Mouse (Mus musculus) myocyte (in vitro differentiated cells): ENCODE data around the gene Bend3.

Experiments
- CEBPB ChIP-seq: IDR thresholded peaks from 2 replicates; pipeline ENCODE4 v1.6.1; 2011; ENCODE audit warnings: mild to moderate bottlenecking, moderate library complexity; ENCODE audit not compliant: poor library complexity, insufficient read depth, severe bottlenecking
- E2F4 ChIP-seq: IDR thresholded peaks from one replicate; pipeline ENCODE4 v1.6.1; 2011; ENCODE audit warnings: mild to moderate bottlenecking, control low read depth, moderate library complexity; ENCODE audit not compliant: insufficient read depth
- MAX ChIP-seq: IDR thresholded peaks from one replicate; pipeline ENCODE4 v1.6.1; 2011; ENCODE audit warnings: low read depth, mild to moderate bottlenecking, control low read depth
- POLR2A ChIP-seq: IDR thresholded peaks from one replicate; pipeline ENCODE4 v1.6.1; 2011; ENCODE audit warnings: low read depth, mild to moderate bottlenecking, control low read depth, moderate library complexity; ENCODE audit not compliant: insufficient read length
- SRF ChIP-seq: IDR thresholded peaks from one replicate; pipeline ENCODE4 v1.6.1; 2011; ENCODE audit warnings: low read depth; ENCODE audit not compliant: control insufficient read depth, insufficient read length
- TCF12 ChIP-seq: IDR thresholded peaks from one replicate; pipeline ENCODE4 v1.6.1; 2011; ENCODE audit warnings: mild to moderate bottlenecking, control low read depth; ENCODE audit not compliant: poor library complexity, insufficient read depth, severe bottlenecking
- TCF3 ChIP-seq: IDR thresholded peaks from one replicate; pipeline ENCODE4 v1.6.1; 2011; ENCODE audit warnings: low read depth, control low read depth; ENCODE audit not compliant: insufficient read length
- USF1 ChIP-seq: IDR thresholded peaks from one replicate; pipeline ENCODE4 v1.6.1; 2011; ENCODE audit warnings: low read depth, mild to moderate bottlenecking, control low read depth, moderate library complexity

- TF ChIP-seq E2F4 (no peak), SRF (no peak), POLR2A (no peak), CEBPB (no peak), MAX (no peak), USF1 (no peak), TCF12 (no peak), TCF3 (no peak)
Measured at GRCm38 (mm10) chr10:43482021-43482420, 3.4 kb downstream of the Bend3 start.
